Mouse (Mus musculus) kidney, embryonic 16.5 days (tissue): ENCODE measurements at regions not wholly inside any gene's neighbourhood (a gene's known extent, or its start where the extent isn't known, plus 50 kb on each side); places are given as distances from the start of the nearest gene placed in this dataset.
A peak's percentile ranks its signal among the peaks of the same experiment; 100 is the strongest.

Experiments
- ATAC-seq: fragments of 200-750 bp; cut with Nextera tagmentation; 2 replicates; pipeline ENCODE4 v1.8.0; 2017; ENCODE audit warnings: moderate TSS enrichment; ENCODE audit not compliant: low FRiP score, low TSS enrichment
- H3K27ac ChIP-seq: fragments of 300-500 bp; sonication (generic); 2 replicates; pipeline ENCODE4 v1.5.1; 2014; ENCODE audit warnings: low read length
- H3K27me3 ChIP-seq: fragments of 300-500 bp; sonication (generic); 2 replicates; pipeline ENCODE4 v1.6.1; 2014; ENCODE audit warnings: low read length, control low read depth, mixed read lengths; ENCODE audit not compliant: insufficient read depth
- H3K36me3 ChIP-seq: fragments of 300-500 bp; sonication (generic); 2 replicates; pipeline ENCODE4 v1.6.1; 2014; ENCODE audit warnings: low read length, control low read depth, mixed read lengths; ENCODE audit not compliant: insufficient read depth
- H3K4me1 ChIP-seq: fragments of 300-500 bp; sonication (generic); 2 replicates; pipeline ENCODE4 v1.6.1; 2014; ENCODE audit warnings: low read length, control low read depth, mixed read lengths; ENCODE audit not compliant: insufficient read depth
- H3K4me2 ChIP-seq: fragments of 300-500 bp; sonication (generic); replicated peaks from 2 replicates; pipeline ENCODE4 v1.6.1; 2014; ENCODE audit warnings: low read depth, low read length
- H3K4me3 ChIP-seq: fragments of 300-500 bp; sonication (generic); 2 replicates; pipeline ENCODE4 v1.5.1; 2014; ENCODE audit warnings: mild to moderate bottlenecking, low read length
- H3K9ac ChIP-seq: fragments of 300-500 bp; sonication (generic); replicated peaks from 2 replicates; pipeline ENCODE4 v1.6.1; 2014; ENCODE audit warnings: low read length
- H3K9me3 ChIP-seq: fragments of 300-500 bp; sonication (generic); 2 replicates; pipeline ENCODE4 v1.6.1; 2016; ENCODE audit warnings: low read length, control low read depth
- WGBS: fragments of 180-500 bp; shearing (Covaris S2); extraction: QIAGEN DNeasy Blood & Tissue Kit; methylation state at CpG from one replicate; pipeline ENCODE4 v1.1.7; 2014; 5-methylcytosine and 5-hydroxymethylcytosine counted together

DNA sequence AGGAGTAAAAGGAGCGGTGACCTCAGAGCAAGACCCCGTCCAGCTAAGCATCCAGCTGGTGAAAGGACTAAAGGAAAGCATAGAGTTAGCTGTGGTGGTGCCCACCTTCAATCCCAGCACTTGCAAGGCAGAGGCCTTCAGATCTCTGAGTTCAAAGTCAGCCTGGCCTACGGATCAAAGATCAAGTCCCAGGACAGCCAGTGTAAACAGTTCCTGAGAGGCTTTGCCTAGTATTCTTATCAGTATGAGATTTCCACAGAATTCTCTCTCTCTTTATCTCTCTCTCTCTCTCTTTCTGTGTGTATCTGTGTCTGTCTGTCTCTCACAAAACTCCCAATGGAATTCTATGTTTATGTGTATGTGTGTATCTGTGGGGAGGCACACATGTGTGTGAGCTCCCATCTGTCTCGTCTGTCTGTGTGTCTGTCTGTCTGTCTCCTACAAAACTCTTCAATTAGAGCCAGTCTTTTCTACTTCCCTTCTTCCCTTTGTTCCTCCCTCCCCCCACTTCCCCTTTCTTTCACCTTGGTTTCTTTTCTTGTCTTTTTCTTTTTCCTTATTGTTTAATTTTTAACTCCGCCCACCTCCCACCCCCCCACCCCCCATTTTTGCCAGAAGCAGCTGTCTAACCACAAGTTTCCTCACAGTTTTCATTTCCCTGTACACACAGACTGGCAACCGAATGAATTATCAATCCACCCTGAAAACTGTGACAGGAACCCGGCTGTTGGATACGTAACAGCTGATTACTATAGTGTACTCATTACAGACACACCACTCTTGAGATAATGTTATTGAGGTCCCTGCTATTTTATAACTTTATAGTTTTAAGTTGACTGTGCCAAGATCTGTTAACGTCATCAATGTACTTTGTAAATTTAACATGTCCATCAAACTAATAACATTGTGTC, 67.3 kb upstream of the Fam3c start:
- Histone ChIP-seq H3K27ac (no peak overlapping the region), H3K9me3 (peaks cover 3% of the 10 kb centered on the region; the same call in 1 of the 2 replicates), H3K9ac (no peak overlapping the region), H3K4me1 (no peaks in the 10 kb centered on the region), H3K27me3 (no peaks in the 10 kb centered on the region), H3K4me3 (no peak overlapping the region), H3K4me2 (no peak overlapping the region), H3K36me3 (no peaks in the 10 kb centered on the region)
- no peak for ATAC-seq
- WGBS = 71% methylated on average over 9 of the region's 9 CpGs

DNA sequence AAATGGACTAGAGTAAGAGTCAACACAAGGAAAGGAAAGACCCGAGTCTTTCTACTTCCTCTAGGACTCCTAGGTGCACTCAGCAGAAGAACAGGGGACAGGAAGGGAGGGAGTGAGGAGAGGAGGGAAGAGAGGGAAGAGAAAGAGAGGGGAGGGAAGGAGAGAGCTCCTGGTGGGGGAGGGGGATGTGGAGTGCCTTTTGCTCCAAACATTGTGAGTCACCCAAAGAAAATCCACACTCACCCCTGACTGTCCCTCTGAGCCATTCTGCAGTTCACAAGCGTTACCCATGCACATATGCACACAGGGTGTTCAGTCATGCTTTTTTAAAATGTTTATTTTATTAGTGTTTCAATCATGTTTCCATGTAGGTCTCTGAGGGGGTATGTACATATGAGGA, 65.5 kb upstream of the Fam3c start:
- 57% methylated on average over 2 of the region's 2 CpGs for WGBS

DNA sequence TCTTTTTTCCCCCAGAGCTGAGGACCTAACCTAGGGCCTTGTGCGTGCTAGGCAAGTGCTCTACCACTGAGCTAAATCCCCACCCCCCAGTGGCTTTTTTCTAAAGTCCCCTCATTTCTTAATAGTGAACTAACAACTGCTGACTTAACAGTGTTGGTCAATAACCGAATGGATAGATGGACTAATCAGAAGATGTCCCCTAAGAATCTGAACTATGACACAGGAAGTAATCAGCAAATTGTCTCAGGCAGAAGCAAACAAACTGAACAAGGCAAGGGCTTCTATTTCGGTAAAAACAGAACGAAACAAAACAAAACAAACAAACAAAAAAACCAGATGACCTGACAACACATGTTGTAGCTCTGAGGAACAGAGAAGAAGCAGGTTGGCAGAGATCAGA, 62.2 kb upstream of the Fam3c start:
- Histone ChIP-seq H3K27me3 (no peaks in the 10 kb centered on the region), H3K9ac (no peak overlapping the region), H3K27ac (no peak overlapping the region), H3K9me3 (peaks cover 3% of the 10 kb centered on the region; the same call in 1 of the 2 replicates), H3K4me3 (no peak overlapping the region), H3K4me1 (peaks cover 7% of the 10 kb centered on the region; the same call in 1 of the 2 replicates), H3K4me2 (no peak overlapping the region), H3K36me3 (no peaks in the 10 kb centered on the region)
- WGBS = 71% methylated on average over 4 of the region's 4 CpGs
- ATAC-seq = no peak

More for the DNA sequence above, 65.5 kb upstream of the Fam3c start:
- H3K4me3 ChIP-seq = no peak overlapping the region
- H3K9ac ChIP-seq = no peak overlapping the region
- no peak for ATAC-seq
- peaks cover 3% of the 10 kb centered on the region; the same call in 1 of the 2 replicates for H3K9me3 ChIP-seq
- H3K4me1 ChIP-seq = peaks cover 4% of the 10 kb centered on the region; the same call in 1 of the 2 replicates
- no peak overlapping the region for H3K27ac ChIP-seq
- H3K4me2 ChIP-seq = no peak overlapping the region
- H3K27me3 ChIP-seq = no peaks in the 10 kb centered on the region
- no peaks in the 10 kb centered on the region for H3K36me3 ChIP-seq

DNA sequence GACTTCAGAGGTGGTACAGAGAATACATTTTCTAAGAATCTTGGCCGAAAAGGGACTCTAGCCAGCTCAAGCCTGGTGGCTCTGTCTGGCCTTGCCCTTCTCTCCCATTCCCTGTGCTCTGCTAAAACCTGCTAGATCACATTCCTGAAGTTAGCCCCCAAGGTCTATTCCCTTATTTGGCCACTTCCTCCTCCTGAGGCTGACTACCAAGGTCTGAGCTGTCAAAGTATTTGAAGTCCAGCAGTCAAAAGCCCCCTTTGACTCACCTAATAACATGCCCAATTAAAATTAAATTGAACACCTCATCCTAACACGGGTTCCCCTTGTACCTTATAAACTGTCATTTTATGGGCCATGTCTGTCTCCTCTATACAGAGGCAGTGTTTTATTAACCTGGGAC, 61.1 kb upstream of the Fam3c start:
- Histone ChIP-seq H3K9ac (no peak overlapping the region), H3K4me3 (no peak overlapping the region), H3K9me3 (no peaks in the 10 kb centered on the region), H3K36me3 (no peaks in the 10 kb centered on the region), H3K4me1 (peaks cover 7% of the 10 kb centered on the region; the same call in 1 of the 2 replicates), H3K27me3 (no peaks in the 10 kb centered on the region), H3K4me2 (no peak overlapping the region), H3K27ac (no peak overlapping the region; the same call in 1 of the 2 replicates)
- ATAC-seq = peak; percentile 91
- WGBS = 30% methylated on average over 2 of the region's 2 CpGs

DNA sequence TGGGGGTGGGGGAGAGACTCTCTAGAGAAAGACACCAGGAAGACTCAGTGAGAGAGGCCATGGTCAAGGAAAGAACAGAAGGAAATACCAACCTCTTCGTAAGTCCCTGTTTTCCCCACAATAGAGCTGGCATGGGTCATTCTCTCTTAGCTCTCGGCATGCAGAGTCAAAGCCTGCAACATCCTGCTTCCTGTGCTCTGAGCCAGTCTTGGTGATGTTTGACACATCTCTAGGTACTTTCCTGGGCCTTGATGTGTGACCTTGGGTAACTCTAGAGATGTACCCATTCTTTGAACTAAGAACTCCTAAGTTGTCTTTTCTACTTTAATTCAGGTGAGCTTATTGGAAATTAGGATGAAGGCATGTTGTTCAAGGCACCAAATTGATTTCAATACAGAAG, 55.8 kb upstream of the Fam3c start:
- Histone ChIP-seq H3K9me3 (no peaks in the 10 kb centered on the region), H3K4me1 (0 out of 2 replicates have a peak, but pooled peaks cover 3% of the 10 kb centered on the region), H3K9ac (no peak overlapping the region), H3K27ac (no peak overlapping the region), H3K36me3 (no peaks in the 10 kb centered on the region), H3K4me2 (no peak overlapping the region), H3K4me3 (no peak overlapping the region), H3K27me3 (no peaks in the 10 kb centered on the region)
- no peak for ATAC-seq
- WGBS = 78% methylated on average over 2 of the region's 2 CpGs

DNA sequence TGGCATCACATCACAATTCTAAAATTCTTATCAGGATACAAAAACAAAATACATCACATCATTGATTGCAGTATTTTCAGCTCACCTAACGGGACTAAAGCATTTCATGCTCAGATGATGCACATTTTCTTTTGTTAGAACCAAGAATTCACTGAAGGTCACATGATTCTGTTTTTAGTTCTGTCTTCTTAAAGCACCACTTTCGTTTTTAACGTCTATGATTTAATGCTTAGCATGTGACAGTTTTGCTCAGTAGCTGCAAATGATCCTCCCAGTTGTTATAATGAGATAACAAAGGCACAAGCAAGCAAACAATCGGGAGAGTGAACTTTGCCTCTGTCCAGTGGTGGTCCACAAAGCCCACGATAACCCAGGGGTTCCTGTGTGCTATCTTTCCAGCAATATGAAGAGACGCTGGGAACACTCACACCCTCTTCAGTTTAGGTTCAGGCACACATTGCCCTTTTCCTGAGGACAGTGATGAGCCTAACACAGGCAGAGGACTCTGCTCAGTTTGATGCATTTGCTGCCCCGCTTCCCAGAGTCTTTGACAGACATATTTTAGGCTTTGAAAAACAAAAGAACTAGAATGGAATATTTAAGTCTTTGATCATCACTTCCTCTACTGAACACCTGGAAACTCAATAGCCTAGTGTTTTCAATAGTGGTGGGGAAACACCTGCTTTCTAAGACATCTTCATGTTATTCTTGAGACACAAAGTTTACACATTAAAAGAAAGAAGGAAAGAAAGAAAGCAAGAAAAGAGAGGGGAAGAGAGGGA, 53.0 kb upstream of the Fam3c start:
- no peak for ATAC-seq
- no peak overlapping the region for H3K4me3 ChIP-seq
- H3K4me2 ChIP-seq = no peak overlapping the region
- no peaks in the 10 kb centered on the region for H3K27me3 ChIP-seq
- no peaks in the 10 kb centered on the region for H3K36me3 ChIP-seq
- whole genome bisulfite sequencing = 60% methylated on average over 7 of the region's 7 CpGs
- H3K9ac ChIP-seq = no peak overlapping the region
- H3K27ac ChIP-seq = no peak overlapping the region
- no peaks in the 10 kb centered on the region for H3K9me3 ChIP-seq
- 0 out of 2 replicates have a peak, but pooled peaks cover 3% of the 10 kb centered on the region for H3K4me1 ChIP-seq
